Mouse (Mus musculus) mature B cell (primary cell): ENCODE measurements around the gene Ptov1.

Source experiments
- in situ Hi-C: fragments of 300-500 bp; cut with MboI; formaldehyde crosslinking; loops from 2 replicates; pipeline ENCODE4 v1.14.3; 2019

The Ptov1 gene

GRCm38 (mm10) chr7:44857905-44858304 lies 11.7 kb downstream of the Ptov1 start:
- in situ Hi-C loops = no loop called here

- in situ Hi-C loops = no loop called here
These were observed 12.5 kb downstream of the Ptov1 start, which contains the start of gene Pnkp for GRCm38 (mm10) chr7:44857042-44857552. Gene Pnkp (plus strand): TSS chr7:44857139.

DNA sequence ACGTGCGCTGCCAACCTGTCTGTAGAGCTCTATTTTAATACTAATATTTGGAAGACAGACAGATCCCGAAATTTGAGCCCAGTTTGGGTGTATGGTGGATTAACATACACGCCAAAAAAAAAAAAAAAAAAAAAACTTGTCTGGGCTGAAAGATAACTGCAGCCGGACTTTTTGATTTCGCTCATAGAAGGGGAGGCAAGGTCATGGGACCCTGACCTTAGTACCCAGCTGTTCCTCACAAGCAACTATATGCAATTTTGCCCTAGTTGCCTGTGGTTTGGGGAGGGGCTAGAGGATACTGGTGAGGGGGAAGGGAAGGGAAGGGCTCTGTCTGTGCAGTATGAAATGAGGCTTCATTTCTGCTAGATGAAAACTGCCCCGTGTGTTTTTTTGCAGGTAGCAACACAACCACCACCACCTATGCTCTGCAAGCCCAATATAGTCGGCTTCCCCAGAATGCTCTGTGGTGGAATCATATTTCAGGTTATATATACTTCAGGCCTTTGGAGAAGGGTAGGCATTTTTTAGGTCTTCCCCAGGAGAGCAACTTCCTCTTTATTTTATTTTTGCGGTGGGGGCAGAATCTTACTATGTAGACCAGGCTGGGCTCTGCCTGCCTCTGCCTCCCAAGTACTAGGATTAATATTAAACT lies 13.2 kb downstream of the Ptov1 start:
- in situ Hi-C loops = no loop called here

- in situ Hi-C loops = no loop called here
These were observed 14.6 kb downstream of the Ptov1 start for GRCm38 (mm10) chr7:44855036-44855435.

DNA sequence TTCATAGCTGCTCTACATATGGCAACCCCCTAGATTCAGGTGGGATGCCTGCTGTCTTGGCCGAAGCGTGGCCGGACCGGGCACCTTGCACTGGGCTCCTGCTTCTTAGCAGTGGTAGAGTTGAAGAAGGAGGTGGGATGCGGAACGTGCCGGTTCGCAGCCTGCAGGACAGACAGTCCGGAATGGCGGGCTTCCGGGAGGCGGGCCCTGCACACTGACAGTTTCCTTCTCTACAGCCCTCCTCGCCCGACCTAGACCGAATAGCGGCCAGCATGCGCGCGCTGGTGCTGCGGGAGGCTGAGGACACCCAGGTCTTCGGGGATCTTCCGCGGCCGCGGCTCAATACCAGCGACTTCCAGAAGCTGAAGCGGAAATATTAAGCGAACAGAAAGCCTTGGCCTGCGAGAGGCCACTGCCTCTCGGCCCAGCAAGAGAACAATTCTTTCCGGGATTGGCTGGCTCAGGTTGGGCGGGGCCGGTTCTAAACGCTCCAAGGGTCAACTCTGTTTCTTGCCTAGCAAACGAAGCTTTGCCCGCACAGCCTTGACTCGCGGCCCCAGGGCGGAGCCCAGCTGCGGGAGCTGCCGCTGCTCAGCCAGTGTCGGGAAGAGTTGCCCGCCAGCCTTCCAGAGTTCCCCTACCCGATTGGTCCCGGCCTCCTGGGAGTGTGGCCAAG lies 15.1 kb downstream of the Ptov1 start:
- in situ Hi-C loops = no loop called here

DNA sequence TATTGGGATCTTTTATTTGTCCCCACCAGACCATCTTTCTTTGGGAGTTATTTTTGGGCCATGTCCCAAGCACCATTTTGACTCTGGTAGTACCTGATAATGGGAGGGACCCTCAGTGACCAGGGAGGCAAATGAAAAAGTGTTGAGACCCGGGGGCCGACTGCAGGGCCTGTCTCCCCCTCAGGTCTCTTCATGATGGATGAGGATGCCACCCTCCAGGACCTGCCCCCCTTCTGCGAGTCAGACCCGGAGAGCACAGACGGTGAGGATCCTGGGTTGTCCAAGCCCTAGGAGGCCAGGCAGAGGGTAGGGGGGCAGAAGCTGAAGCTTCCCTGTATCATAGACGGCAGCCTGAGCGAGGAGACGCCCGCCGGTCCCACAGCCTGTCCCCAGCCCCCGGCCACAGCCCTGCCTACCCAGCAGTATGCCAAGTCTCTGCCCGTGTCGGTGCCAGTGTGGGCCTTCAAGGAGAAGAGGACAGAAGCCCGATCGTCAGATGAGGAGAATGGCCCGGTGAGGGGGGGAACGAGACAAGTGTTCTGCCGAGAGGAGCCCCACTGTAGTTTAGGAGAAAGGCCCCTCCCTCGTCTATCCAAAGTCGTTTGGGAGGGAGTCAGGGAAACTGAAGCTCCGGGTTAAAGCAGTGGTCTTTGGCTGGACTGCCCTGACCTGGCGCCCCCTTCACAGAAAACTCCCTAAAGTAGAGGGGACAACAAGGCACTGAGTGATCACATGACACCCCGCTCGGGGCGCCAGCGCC lies 15.8 kb downstream of the Ptov1 start:
- in situ Hi-C loops = no loop called here

DNA sequence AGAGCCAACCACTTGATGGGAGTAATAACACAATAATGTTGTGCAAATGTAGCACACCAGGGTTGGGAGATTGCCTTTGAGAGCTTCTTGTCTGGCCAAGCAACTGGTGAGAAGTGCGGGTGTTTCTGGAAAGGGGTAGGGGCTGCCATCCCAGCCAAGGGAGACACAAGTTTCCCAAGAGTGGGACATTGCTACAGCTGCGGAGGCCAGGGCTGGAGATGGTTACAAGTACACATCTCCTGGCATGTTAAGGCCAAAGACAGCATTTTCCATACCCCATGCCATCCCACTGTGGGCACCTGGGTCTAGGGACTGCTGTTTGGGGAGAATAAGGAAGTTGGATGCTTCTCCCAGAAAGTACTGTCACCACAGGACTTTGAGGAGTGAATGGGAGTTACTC lies 16.5 kb downstream of the Ptov1 start:
- in situ Hi-C loops = no loop called here

DNA sequence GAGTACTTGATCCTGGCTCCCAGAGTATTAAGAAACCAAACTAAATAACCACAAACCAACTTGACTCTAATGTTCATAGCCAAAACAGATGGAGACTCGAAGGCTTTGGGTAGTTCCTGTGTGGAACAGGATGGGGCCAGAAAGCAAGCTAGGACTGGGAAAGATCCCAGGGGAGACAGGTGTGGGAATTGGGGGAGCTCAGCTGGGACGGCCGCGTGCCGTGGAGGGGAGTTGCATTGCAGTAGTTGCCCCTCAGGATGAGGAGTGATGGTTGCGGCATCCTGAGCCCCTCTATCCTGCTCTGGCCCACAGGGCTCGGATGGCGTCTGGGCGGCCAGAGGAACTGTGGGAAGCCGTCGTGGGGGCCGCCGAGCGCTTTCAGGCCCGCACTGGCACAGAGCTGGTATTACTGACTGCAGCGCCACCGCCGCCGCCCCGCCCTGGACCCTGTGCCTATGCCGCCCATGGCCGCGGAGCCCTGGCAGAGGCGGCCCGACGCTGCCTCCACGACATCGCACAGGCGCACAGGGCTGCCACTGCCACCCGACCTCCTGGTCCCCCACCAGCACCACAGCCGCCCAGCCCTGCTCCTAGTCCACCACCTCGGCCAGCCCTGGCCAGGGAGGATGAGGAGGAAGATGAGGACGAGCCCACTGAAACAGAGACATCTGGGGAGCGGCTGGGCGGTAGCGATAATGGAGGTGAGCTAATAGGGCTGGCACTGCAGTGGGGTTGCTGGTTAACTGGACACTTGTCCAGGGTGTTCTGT lies 17.1 kb downstream of the Ptov1 start:
- in situ Hi-C loops = no loop called here

DNA sequence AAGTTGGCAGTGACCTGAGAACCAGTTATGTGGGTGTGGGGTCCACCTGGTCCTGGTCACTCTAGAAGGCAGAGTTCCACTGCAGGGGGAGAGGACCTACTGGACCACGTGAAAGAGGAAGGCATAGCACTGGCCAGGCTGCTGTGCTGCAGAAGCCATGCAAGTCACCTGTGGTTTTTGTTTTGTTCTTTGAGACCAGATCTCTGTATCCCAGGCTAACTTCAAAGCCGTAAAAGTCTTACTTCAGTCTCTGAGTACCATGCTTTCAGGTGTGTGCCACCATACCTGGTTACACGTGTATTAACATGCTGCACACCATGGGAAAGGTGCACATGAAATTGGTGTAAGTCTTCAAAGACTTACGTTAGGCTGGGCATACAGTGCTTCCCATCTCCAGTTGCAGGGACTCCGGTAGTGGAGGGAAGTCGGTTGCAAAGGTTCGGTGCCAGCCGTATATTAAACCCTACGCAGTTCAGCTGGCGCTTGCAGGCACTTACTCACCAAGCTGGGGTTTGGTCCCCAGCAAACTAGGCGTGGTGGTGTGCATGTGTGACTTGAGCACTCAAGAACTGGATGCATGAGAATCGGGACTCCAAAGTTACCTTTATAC lies 17.9 kb downstream of the Ptov1 start:
- in situ Hi-C loops = no loop called here

- in situ Hi-C loops = no loop called here
These were observed 18.6 kb downstream of the Ptov1 start for GRCm38 (mm10) chr7:44850789-44851624.

DNA sequence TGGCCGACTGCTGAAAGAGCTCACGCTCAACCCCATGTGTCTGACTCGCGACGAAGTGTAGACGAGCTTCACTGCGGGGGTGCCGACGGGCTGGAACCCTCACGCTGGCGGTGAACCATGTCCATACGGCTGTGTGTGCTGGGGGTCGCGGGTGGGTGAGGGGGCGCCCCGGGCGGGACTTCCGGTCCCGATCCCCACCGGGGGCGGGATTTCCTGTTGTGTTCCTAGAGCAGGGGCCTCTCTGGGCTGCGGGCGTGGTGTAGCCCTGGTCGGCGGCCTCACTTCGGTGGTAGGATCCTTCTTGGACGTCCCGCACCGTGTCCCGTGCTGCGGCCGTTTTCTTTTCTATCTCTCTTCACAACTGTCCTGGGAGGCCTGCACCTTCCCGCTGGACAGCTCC lies 19.4 kb downstream of the Ptov1 start:
- in situ Hi-C loops = no loop called here

GRCm38 (mm10) chr7:44849416-44850111 lies 20.0 kb downstream of the Ptov1 start:
- in situ Hi-C loops = no loop called here

DNA sequence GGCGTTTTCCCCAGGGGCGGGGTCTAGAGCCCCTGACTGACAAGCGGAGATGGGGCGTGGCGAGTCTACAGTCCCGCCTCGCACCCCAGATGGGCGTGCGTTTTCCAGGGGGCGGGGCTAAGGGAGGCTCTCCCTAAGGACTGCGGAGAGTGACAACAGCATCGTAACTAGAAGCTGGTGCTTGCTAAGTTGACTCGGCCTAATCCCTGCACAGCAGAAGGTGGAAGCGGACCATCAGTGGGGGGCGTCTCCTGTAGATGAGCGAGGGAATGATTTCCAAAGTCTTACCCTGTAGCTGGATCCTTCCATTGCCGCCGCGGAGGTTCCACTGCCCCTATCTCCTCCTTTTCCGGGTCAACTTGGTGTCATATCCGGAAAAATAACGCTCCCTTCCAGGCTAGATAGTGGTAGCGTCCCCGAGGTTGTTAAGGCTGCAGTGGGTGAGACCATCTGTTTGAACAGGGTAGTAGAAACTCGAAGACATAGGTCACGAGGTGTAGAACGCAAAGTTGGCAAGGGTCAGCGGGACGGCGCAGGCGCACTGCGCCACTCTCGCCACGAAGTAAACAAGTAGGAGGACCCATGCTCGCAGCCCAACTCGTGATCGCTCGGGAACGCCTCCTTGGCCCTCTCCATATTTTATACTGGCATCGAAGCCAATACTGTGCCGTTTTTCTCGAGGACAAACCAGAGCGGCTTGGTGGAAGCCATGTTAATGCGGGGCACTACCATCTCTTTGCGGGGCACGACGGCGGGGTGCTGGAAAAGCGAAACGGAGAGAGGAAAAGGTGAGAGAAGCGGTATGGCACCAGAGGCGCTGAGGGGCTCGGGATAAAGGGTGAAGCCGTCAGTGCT lies 20.8 kb downstream of the Ptov1 start, which contains the start of the genes Akt1s1 and Tbc1d17:
Akt1s1 (plus strand) TSS at position 431 of the 855 bp plus-strand sequence.
Tbc1d17 (minus strand) TSS at position 519 of the 855 bp plus-strand sequence.
- in situ Hi-C loops = no loop called here

DNA sequence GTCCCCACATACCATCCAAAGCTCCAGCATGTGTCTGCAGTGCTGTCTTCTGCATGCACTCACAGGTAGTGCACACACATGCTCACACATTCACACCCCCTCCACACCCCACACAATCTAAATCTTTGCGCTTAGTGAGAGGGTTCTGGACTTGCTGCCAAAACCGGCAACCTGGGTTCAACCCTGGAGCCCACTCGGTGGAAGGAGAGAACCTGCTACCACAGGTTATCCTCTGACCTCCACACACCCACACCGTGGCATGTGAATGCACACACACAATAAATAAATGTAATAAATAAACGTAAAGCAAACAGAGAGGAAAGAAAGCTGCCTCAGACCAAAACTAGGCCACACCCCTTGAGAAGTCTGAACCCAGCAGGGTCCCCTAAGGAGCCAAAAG lies 21.8 kb downstream of the Ptov1 start:
- in situ Hi-C loops = no loop called here

GRCm38 (mm10) chr7:44846804-44847203 lies 22.8 kb downstream of the Ptov1 start:
- in situ Hi-C loops = no loop called here

- in situ Hi-C loops = no loop called here
These were observed 24.6 kb downstream of the Ptov1 start for GRCm38 (mm10) chr7:44845006-44845405.

GRCm38 (mm10) chr7:44841825-44842463 lies 27.6 kb downstream of the Ptov1 start:
- in situ Hi-C loops = no loop called here

GRCm38 (mm10) chr7:44840426-44840825 lies 29.2 kb downstream of the Ptov1 start:
- in situ Hi-C loops = no loop called here
